Mouse (Mus musculus) stomach, postnatal 0 days (tissue): ENCODE results near the gene Rhd. TPM values are rescaled to one million over a fixed set of nuclear protein-coding genes. Genes with fewer than 3 reads are reported as not detected.
A peak's percentile ranks its signal among the peaks of the same experiment; 100 is the strongest.

ENCODE experiments used
- ATAC-seq: fragments of 200-750 bp; cut with Nextera tagmentation; 2 replicates; pipeline ENCODE4 v1.8.0; 2017; ENCODE audit not compliant: low FRiP score, low TSS enrichment
- DNase-seq: peaks from one replicate; pipeline ENCODE4 v3.0.0-alpha.2; 2016; ENCODE audit warnings: low spot score
- H3K27ac ChIP-seq: fragments of 300-500 bp; sonication (generic); replicated peaks from 2 replicates; pipeline ENCODE4 v1.5.1; 2014; ENCODE audit warnings: mild to moderate bottlenecking, control low read depth
- H3K27me3 ChIP-seq: fragments of 300-500 bp; sonication (generic); 2 replicates; pipeline ENCODE4 v1.6.1; 2014; ENCODE audit warnings: low read length; ENCODE audit not compliant: control insufficient read depth, insufficient read depth
- H3K36me3 ChIP-seq: fragments of 300-500 bp; sonication (generic); 2 replicates; pipeline ENCODE4 v1.6.1; 2014; ENCODE audit warnings: low read length, mixed read lengths; ENCODE audit not compliant: control insufficient read depth, insufficient read depth
- H3K4me1 ChIP-seq: fragments of 300-500 bp; sonication (generic); replicated peaks from 2 replicates; pipeline ENCODE4 v1.6.1; 2014; ENCODE audit warnings: antibody characterized with exemption; ENCODE audit not compliant: control insufficient read depth, insufficient read depth
- H3K4me2 ChIP-seq: fragments of 300-500 bp; sonication (generic); replicated peaks from 2 replicates; pipeline ENCODE4 v1.6.1; 2014; ENCODE audit warnings: low read depth, mild to moderate bottlenecking, control low read depth, moderate library complexity
- H3K4me3 ChIP-seq: fragments of 300-500 bp; sonication (generic); 2 replicates; pipeline ENCODE4 v1.5.1; 2014; ENCODE audit warnings: low read depth, low read length, control low read depth
- H3K9ac ChIP-seq: fragments of 300-500 bp; sonication (generic); 2 replicates; pipeline ENCODE4 v1.6.1; 2014; ENCODE audit warnings: mild to moderate bottlenecking, low read length, control low read depth, mixed read lengths
- H3K9me3 ChIP-seq: fragments of 300-500 bp; sonication (generic); 2 replicates; pipeline ENCODE4 v1.6.1; 2016; ENCODE audit warnings: low read length; ENCODE audit not compliant: control insufficient read depth
- CTCF ChIP-seq: IDR thresholded peaks from 2 replicates; pipeline ENCODE4 v1.5.1; 2016; ENCODE audit warnings: antibody characterized with exemption, low read depth, mild to moderate bottlenecking, moderate library complexity
- EP300 ChIP-seq: optimal IDR thresholded peaks from 2 replicates; pipeline ENCODE3; 2016; ENCODE audit warnings: antibody characterized with exemption
- WGBS: fragments of 180-500 bp; shearing (Covaris S2); extraction: QIAGEN DNeasy Blood & Tissue Kit; methylation state at CpG from one replicate; pipeline ENCODE4 v1.1.7; 2014; 5-methylcytosine and 5-hydroxymethylcytosine counted together
- polyA plus RNA-seq: library from polyadenylated mRNA; unstranded; fragments of >200 nt; fragmentation: Nextera tagmentation; extraction: Ambion mirVana; gene quantifications from 2 replicates; pipeline ENCODE4 v1.2.1, GENCODE M21; 2015

The Rhd gene
- polyA plus RNA-seq, 1 experiment from 2014 or later = 0.47 TPM

GRCm38 (mm10) chr4:134879410-134879981 lies 15.2 kb downstream of the Rhd start:
- peak; percentile 78 for DNase-seq
- Histone ChIP-seq H3K4me3 (peak overlapping the region; percentile 18; the same call in 1 of the 2 replicates), H3K4me1 (0 out of 2 replicates have a peak, but pooled peaks cover 3% of the 10 kb centered on the region), H3K9ac (no peak overlapping the region), H3K36me3 (no peaks in the 10 kb centered on the region), H3K27me3 (no peaks in the 10 kb centered on the region), H3K27ac (no peak overlapping the region), H3K9me3 (no peaks in the 10 kb centered on the region), H3K4me2 (peak overlapping the region; percentile 54)
- ATAC-seq = no peak
- 5% methylated on average over 17 of the region's 17 CpGs for WGBS
- TF ChIP-seq CTCF (peak; percentile 85), EP300 (no peak)

- Histone ChIP-seq H3K27me3 (no peaks in the 10 kb centered on the region), H3K4me3 (no peak overlapping the region), H3K9me3 (no peaks in the 10 kb centered on the region), H3K27ac (no peak overlapping the region), H3K9ac (no peak overlapping the region), H3K4me1 (0 out of 2 replicates have a peak, but pooled peaks cover 3% of the 10 kb centered on the region), H3K36me3 (no peaks in the 10 kb centered on the region), H3K4me2 (peak overlapping the region; percentile 54)
- WGBS = 34% methylated on average over 6 of the region's 6 CpGs
- DNase-seq (no peak), ATAC-seq (no peak)
- TF ChIP-seq CTCF (peak; percentile 58), EP300 (no peak)
Measured at GRCm38 (mm10) chr4:134880041-134880440, 15.7 kb downstream of the Rhd start.

GRCm38 (mm10) chr4:134883266-134883665 lies 18.9 kb downstream of the Rhd start:
- DNase-seq = peak; percentile 60
- no peak overlapping the region for H3K27ac ChIP-seq

GRCm38 (mm10) chr4:134883808-134884207 lies 19.5 kb downstream of the Rhd start:
- Histone ChIP-seq H3K4me3 (no peak overlapping the region), H3K27ac (no peak overlapping the region), H3K36me3 (no peaks in the 10 kb centered on the region), H3K9me3 (no peaks in the 10 kb centered on the region), H3K4me1 (0 out of 2 replicates have a peak, but pooled peaks cover 3% of the 10 kb centered on the region), H3K4me2 (no peak overlapping the region), H3K27me3 (no peaks in the 10 kb centered on the region), H3K9ac (no peak overlapping the region)
- ATAC-seq = no peak
- 80% methylated on average over 10 of the region's 10 CpGs for WGBS
- TF ChIP-seq EP300 (no peak), CTCF (no peak)
- DNase-seq = no peak

More at GRCm38 (mm10) chr4:134883266-134883665, 18.9 kb downstream of the Rhd start:
- no peaks in the 10 kb centered on the region for H3K9me3 ChIP-seq
- TF ChIP-seq EP300 (no peak), CTCF (peak; percentile 81)
- no peak overlapping the region for H3K4me3 ChIP-seq
- H3K27me3 ChIP-seq = no peaks in the 10 kb centered on the region
- H3K9ac ChIP-seq = no peak overlapping the region
- H3K36me3 ChIP-seq = no peaks in the 10 kb centered on the region
- H3K4me1 ChIP-seq = 0 out of 2 replicates have a peak, but pooled peaks cover 3% of the 10 kb centered on the region
- peak; percentile 49; the same call in 1 of the 2 replicates for ATAC-seq
- WGBS = 24% methylated on average over 7 of the region's 7 CpGs
- no peak overlapping the region for H3K4me2 ChIP-seq

GRCm38 (mm10) chr4:134884364-134884763 lies 20.0 kb downstream of the Rhd start:
- Histone ChIP-seq H3K4me3 (no peak overlapping the region), H3K36me3 (no peaks in the 10 kb centered on the region), H3K9me3 (no peaks in the 10 kb centered on the region), H3K4me1 (0 out of 2 replicates have a peak, but pooled peaks cover 3% of the 10 kb centered on the region), H3K27me3 (no peaks in the 10 kb centered on the region), H3K4me2 (no peak overlapping the region), H3K27ac (no peak overlapping the region), H3K9ac (no peak overlapping the region)
- DNase-seq (no peak), ATAC-seq (no peak)
- no peak for TF ChIP-seq CTCF
- TF ChIP-seq EP300 = no peak
- 95% methylated on average over 4 of the region's 4 CpGs for WGBS

- H3K27me3 ChIP-seq = no peaks in the 10 kb centered on the region
- peaks cover 5% of the 10 kb centered on the region for H3K36me3 ChIP-seq
- ATAC-seq (no peak), DNase-seq (no peak)
- TF ChIP-seq EP300 = no peak
- no peak; the same call in 1 of the 2 replicates for TF ChIP-seq CTCF
- WGBS = 78% methylated on average over 6 of the region's 6 CpGs
- H3K4me1 ChIP-seq = no peaks in the 10 kb centered on the region
- H3K9me3 ChIP-seq = no peaks in the 10 kb centered on the region
- H3K9ac ChIP-seq = no peak overlapping the region
- H3K4me3 ChIP-seq = no peak overlapping the region
- H3K4me2 ChIP-seq = no peak overlapping the region
- H3K27ac ChIP-seq = no peak overlapping the region
Measured at GRCm38 (mm10) chr4:134892096-134892495, 27.8 kb downstream of the Rhd start.
